Mouse (Mus musculus) v-Abl transformed pro-B cells (cell line): ENCODE results near the gene Hs6st2.

ENCODE experiments used
- in situ Hi-C, 2 experiments: fragments of 400-800 bp; cut with MboI; formaldehyde crosslinking; loops; one replicate each; pipeline ENCODE4 v1.15.1; 2025; ENCODE audit not compliant: unreplicated experiment in 2 of 2

The Hs6st2 gene

GRCm38 (mm10) chrX:51590448-51591010 is 91.1 kb downstream of the Hs6st2 start:
- in situ Hi-C loops = no loop called here

- in situ Hi-C loops = no loop called here
Measured at GRCm38 (mm10) chrX:51585444-51585843, 96.2 kb downstream of the Hs6st2 start.

- in situ Hi-C loops = no loop called here
Measured at GRCm38 (mm10) chrX:51581704-51582103, 100.0 kb downstream of the Hs6st2 start.

GRCm38 (mm10) chrX:51561880-51562279 is 119.8 kb downstream of the Hs6st2 start:
- in situ Hi-C loops = no loop called here

GRCm38 (mm10) chrX:51539626-51540025 is 142.0 kb downstream of the Hs6st2 start:
- in situ Hi-C loops = no loop called here

DNA sequence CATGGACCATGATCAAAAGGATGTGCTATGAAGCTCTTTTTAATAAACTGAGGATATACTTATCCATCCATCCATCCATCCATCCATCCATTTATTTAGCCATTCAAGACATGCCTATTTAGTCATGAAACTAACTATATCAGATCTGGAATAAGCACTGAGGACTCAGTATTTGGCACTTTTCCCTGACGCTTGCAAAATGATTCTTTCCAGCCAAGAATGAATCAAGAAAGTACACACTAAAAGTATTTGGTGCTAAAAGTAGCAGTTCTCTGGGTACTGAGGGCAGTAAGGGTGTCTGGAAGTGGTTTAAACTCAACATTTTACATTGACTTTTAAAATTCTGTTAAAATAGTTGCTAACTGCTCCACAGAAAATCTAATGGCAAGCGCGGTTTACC is 144.6 kb downstream of the Hs6st2 start:
- in situ Hi-C loops = no loop called here

DNA sequence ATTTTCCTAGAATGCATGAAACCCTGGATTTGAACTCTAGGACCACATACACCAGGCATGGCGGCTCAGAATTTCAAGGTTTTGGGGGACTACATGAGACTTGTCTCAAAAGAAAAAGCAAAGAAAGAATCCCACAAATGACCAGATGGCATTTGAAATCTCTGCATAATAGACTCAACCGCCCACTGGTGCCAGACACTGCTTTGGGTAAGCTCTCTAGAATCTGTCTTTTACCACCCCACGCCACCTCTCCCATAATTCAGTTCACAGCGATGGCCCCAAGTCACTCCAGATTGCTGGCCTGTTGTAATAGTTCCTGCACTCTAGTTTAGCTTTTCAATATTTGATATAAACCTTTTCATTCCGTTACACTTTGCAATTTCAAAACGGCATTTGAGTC is 146.4 kb downstream of the Hs6st2 start:
- in situ Hi-C loops = no loop called here

DNA sequence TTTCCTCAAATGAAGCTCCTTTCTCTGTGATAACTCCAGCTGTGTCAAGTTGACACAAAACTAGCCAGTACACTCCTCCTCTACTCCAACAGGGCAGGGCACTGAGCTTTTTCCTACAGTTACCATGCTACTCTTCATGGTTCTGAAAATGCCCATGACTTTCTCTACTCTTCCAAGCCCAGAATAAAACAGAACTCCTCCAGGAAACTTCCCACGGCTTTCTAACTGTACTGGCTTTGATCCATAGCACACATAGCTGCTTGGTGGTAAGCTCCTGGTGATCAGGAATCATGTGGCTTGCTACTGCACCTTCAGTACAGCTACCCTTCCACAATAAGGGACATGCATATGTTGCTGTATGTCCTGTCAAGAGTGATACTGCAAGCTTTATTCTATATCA is 150.5 kb downstream of the Hs6st2 start:
- in situ Hi-C loops = no loop called here

- in situ Hi-C loops = no loop called here
Measured at GRCm38 (mm10) chrX:51528601-51529000, 153.1 kb downstream of the Hs6st2 start.

- in situ Hi-C loops = no loop called here
Measured at GRCm38 (mm10) chrX:51514831-51515230, 166.8 kb downstream of the Hs6st2 start.

- in situ Hi-C loops = no loop called here
Measured at GRCm38 (mm10) chrX:51506526-51506925, 175.1 kb downstream of the Hs6st2 start.

- in situ Hi-C loops = no loop called here
Measured at GRCm38 (mm10) chrX:51505691-51506090, 176.0 kb downstream of the Hs6st2 start.

DNA sequence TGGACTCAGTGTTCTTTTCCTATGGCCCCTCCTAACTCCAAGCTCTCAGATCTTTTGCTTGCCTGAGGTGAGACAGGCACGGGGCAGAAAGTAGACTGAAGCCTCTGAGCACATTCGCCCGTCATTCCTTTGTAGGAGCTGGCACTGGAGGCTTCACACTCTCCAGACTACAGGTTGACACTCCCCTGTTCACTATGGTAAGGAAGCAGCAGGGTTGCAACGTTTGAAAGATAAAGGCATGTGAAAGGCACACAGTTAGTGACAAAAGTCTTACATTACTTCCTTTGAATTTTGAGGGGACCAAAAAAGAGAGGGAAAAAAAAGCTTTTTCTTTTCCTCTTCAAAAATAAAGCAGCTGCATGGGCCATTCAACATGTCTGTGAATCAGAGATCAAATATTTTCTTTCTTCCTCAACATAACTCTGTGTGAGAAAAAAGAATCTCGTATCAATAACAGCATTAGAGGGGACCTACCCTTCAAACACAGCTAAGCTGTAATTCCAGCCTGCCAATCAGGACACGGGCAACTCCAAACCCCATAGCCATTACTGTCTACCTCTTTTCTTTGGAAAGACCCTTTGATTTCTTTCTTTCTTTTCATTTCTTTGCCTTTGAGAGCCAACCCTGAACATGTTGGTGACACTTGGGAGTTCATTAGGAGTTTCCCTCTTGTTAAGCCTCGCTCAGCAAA is 177.7 kb downstream of the Hs6st2 start:
- in situ Hi-C loops = no loop called here

DNA sequence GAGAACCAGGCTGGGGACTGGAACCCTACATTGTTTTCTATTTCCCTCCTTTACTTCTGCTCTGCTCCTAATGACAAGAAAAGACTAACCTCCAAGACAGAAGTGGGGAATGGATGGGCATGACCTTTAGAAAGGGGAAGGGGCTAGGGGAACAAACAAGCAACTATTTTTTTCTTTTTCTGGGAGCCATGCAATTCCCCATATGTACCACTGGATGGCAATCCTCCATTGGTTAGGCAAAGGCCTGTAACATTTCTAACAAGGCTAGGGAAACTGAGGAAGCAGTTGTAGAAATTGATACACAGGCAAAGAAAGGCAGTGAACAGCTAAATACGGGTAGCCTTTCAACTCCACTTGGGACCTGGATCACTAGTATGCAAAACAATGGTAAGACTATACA is 183.8 kb downstream of the Hs6st2 start:
- in situ Hi-C loops = no loop called here

DNA sequence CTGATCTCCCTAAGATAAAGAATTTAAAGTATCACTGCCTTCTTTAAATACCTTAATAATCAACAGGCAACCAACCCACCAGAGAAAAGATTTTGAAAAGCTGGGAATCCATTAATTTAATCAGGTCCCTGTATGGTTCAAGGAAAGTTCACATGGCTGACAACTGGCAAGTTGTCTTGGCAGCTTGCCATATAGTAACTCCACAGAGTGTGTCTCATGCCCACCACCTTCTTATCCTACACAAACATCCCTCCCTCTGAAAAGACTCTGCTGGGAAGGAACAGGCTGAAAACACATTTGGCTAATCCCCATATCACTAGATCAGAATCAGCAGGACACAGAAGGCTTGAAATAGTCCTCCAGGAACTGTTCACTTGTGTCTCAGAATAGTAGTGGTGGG is 193.3 kb downstream of the Hs6st2 start:
- in situ Hi-C loops = no loop called here

GRCm38 (mm10) chrX:51469411-51469810 is 212.2 kb downstream of the Hs6st2 start:
- in situ Hi-C loops = no loop called here

GRCm38 (mm10) chrX:51461413-51461812 is 220.2 kb downstream of the Hs6st2 start:
- in situ Hi-C loops = no loop called here

- in situ Hi-C loops = no loop called here
Measured at GRCm38 (mm10) chrX:51443366-51443765, 238.3 kb downstream of the Hs6st2 start.

DNA sequence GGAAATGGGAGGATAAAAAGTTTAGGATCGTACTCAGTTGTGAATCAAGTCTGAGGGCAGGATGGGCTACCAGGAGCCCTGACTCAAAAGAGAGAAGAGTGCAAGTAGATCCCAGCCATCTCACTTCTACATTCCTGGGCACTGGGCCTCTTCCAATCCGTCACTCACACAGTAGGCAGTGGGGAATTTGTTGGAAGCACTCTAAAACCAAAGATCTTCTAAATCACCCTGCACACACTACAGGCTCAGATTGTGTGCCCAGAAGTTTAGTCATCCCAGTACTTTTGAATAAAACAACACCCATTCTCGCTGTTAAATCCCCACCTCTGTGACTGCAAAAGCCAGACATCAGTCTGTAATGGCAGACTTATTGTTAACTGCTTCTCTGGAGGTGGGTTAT is 249.9 kb downstream of the Hs6st2 start:
- in situ Hi-C loops = no loop called here

DNA sequence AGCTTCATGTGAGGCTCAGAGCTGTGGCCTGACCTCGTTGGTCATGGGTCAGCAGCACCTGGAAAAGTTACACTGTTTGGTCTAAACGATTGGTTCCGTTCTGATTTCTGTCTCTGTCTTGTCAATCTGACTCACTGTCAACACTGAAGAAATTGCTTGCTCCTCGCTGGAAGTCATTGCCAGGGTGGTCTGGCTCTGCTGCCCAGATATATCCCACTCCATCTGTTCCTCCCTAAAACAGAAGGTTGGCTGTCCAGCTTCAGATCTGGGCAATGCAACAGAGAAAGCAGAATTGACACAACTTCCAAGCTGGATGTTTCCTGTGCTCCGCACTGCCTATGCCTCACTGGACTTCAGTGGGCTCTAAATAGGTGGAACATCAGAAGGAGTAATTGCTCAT is 256.6 kb downstream of the Hs6st2 start:
- in situ Hi-C loops = no loop called here

DNA sequence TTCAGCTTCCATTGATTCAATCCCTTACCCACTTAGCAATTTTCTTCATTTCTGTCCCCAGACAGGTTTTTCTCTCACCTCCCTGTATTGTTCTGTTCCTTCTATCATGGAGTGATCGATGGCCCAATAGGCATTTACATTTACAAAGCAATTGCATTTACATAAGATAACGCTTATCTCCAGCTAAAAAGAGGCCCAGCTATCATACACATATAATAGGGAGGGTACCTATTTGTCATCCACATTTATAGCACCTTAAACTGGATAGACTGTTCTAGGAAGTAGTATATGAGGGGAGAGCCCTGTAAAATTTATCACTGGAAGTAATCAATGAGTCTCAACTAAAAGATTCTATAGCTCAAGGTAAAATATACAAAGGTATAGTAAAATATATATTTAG is 271.4 kb downstream of the Hs6st2 start:
- in situ Hi-C loops = no loop called here

- in situ Hi-C loops = no loop called here
Measured at GRCm38 (mm10) chrX:51397457-51397856, 284.2 kb downstream of the Hs6st2 start.

GRCm38 (mm10) chrX:51374670-51375069 is 307.0 kb downstream of the Hs6st2 start:
- in situ Hi-C loops = loop anchor here (5.0 to 10.0 kb wide), 3 partner anchors 160 to 717 kb away; no protein-coding TSS in a partner anchor
